Mouse (Mus musculus) liver, embryonic 14.5 days (tissue): Measurements from ENCODE around the gene Gab1.

ENCODE experiments used
- CTCF ChIP-seq: IDR thresholded peaks from 2 replicates; pipeline ENCODE4 v1.5.1; 2016; ENCODE audit warnings: antibody characterized with exemption, low read depth, control low read depth
- EP300 ChIP-seq: IDR thresholded peaks from 2 replicates; pipeline ENCODE4 v1.6.1; 2016; ENCODE audit warnings: antibody characterized with exemption, low read depth

- TF ChIP-seq EP300 (no peak), CTCF (no peak)
Observed at GRCm38 (mm10) chr8:80919130-80919529, 38.8 kb upstream of the Gab1 start.
